Mouse (Mus musculus): ENCODE data around the gene Atp13a4. TPM values are rescaled to one million over a fixed set of nuclear protein-coding genes. Genes with fewer than 3 reads are reported as not detected.

Gene Atp13a4
- polyA plus RNA-seq, 1 experiment from 2014 or later = 0.14 TPM

DNA sequence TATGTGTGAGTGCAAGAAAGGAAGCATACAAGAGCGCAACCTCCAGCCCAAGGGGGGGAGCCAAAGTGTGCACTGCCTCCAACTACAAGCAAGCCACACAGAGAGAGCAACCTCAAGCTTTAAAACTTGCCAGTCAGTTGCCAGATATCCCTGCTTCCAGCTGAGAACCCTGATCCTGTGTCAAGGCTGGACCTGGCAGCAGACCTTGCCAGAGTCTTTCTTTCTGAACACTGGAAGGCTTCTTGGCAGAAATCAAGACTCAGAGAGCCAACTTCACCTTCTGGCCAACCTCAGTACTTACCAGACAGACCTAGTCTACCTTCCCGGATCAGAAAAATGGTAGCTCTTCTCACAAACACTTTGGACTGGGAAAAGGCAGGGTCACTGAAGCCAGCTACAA, 145.6 kb downstream of the Atp13a4 start:
- Histone ChIP-seq H3K9me3 (ENCODE audit: control insufficient read depth, low read length) (no peaks in the 10 kb centered on the region), H3K4me1 (replicated peaks; ENCODE audit: control insufficient read depth, insufficient read depth, low read length) (no peaks in the 10 kb centered on the region), H3K27me3 (replicated peaks; ENCODE audit: control insufficient read depth, insufficient read depth, low read length) (no peaks in the 10 kb centered on the region), H3K9ac (ENCODE audit: low read depth, low read length) (no peak overlapping the region), H3K36me3 (ENCODE audit: control insufficient read depth, insufficient read depth, low read length) (no peaks in the 10 kb centered on the region), H3K4me3 (ENCODE audit: low read depth, low read length) (no peak overlapping the region), H3K4me2 (no peak overlapping the region), H3K27ac (ENCODE audit: low read depth, low read length) (no peak overlapping the region)
- WGBS = 73% methylated on average over 2 of the region's 2 CpGs
- DNase-seq (ENCODE audit: low spot score) (no peak), ATAC-seq (replicated peaks; ENCODE audit: low FRiP score) (no peak)

DNA sequence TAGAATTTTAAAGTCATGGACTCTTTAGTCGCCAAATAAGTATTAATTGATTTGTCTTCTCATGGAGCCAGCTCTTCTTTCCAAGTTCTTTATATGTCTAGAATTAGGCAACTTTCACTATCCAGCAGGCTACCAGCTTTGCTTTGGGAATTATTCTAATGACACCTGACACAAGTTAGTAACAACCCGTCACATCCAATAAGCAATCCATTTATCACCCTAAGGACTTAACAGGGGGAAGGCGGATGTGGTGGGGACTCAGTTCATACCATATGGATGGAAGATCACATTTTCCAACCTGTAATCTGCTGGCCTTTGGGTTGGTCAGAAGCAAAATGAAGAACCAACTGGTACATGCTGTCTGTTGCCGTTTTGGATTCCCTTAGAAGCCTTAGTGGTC, 159.9 kb downstream of the Atp13a4 start:
- Histone ChIP-seq H3K4me1 (replicated peaks; ENCODE audit: control insufficient read depth, insufficient read depth, low read length) (no peaks in the 10 kb centered on the region), H3K4me3 (ENCODE audit: low read depth, low read length) (no peak overlapping the region), H3K36me3 (ENCODE audit: control insufficient read depth, insufficient read depth, low read length) (no peaks in the 10 kb centered on the region), H3K27ac (ENCODE audit: low read depth, low read length) (no peak overlapping the region), H3K4me2 (no peak overlapping the region), H3K9me3 (ENCODE audit: control insufficient read depth, low read length) (no peaks in the 10 kb centered on the region), H3K9ac (ENCODE audit: low read depth, low read length) (no peak overlapping the region), H3K27me3 (replicated peaks; ENCODE audit: control insufficient read depth, insufficient read depth, low read length) (no peaks in the 10 kb centered on the region)
- no peak for DNase-seq (ENCODE audit: low spot score)
- WGBS = 80% methylated on average over 4 of the region's 4 CpGs
- no peak for ATAC-seq (replicated peaks; ENCODE audit: low FRiP score)

GRCm38 (mm10) chr16:29378458-29378857, 166.2 kb downstream of the Atp13a4 start, which contains the start of gene Atp13a5:
TSS of gene Atp13a5 (minus strand) at chr16:29378732.
- WGBS = 68% methylated on average over 4 of the region's 4 CpGs
- no peak within 1 kb of the TSS for H3K4me3 ChIP-seq (ENCODE audit: low read depth, low read length)
- H3K9ac ChIP-seq (ENCODE audit: low read depth, low read length) = no peak within 1 kb of the TSS
- no peaks in the 10 kb centered on the region for H3K4me1 ChIP-seq (replicated peaks; ENCODE audit: control insufficient read depth, insufficient read depth, low read length)
- no peak for ATAC-seq (replicated peaks; ENCODE audit: low FRiP score)
- H3K27ac ChIP-seq (ENCODE audit: low read depth, low read length) = no peak within 1 kb of the TSS
- no peak within 1 kb of the TSS for H3K4me2 ChIP-seq
- DNase-seq (ENCODE audit: low spot score) = no peak
- no peaks in the 10 kb centered on the region for H3K9me3 ChIP-seq (ENCODE audit: control insufficient read depth, low read length)
- H3K27me3 ChIP-seq (replicated peaks; ENCODE audit: control insufficient read depth, insufficient read depth, low read length) = no peaks in the 10 kb centered on the region
- H3K36me3 ChIP-seq (ENCODE audit: control insufficient read depth, insufficient read depth, low read length) = no peaks in the 10 kb centered on the region

GRCm38 (mm10) chr16:29374636-29375035, 170.0 kb downstream of the Atp13a4 start:
- Histone ChIP-seq H3K4me2 (no peak overlapping the region), H3K9me3 (ENCODE audit: control insufficient read depth, low read length) (no peaks in the 10 kb centered on the region), H3K4me1 (replicated peaks; ENCODE audit: control insufficient read depth, insufficient read depth, low read length) (no peaks in the 10 kb centered on the region), H3K36me3 (ENCODE audit: control insufficient read depth, insufficient read depth, low read length) (no peaks in the 10 kb centered on the region), H3K27ac (ENCODE audit: low read depth, low read length) (no peak overlapping the region), H3K4me3 (ENCODE audit: low read depth, low read length) (no peak overlapping the region), H3K27me3 (replicated peaks; ENCODE audit: control insufficient read depth, insufficient read depth, low read length) (no peaks in the 10 kb centered on the region), H3K9ac (ENCODE audit: low read depth, low read length) (no peak overlapping the region)
- DNase-seq (ENCODE audit: low spot score) (no peak), ATAC-seq (replicated peaks; ENCODE audit: low FRiP score) (no peak)
- 85% methylated on average over 8 of the region's 8 CpGs for WGBS

Other genes with a start within 250 kb of the Atp13a4 start
- not detected in 2 replicates for gene Atp13a5, start 166.1 kb downstream of the Atp13a4 start, polyA plus RNA-seq (2014; fragmentation: Nextera tagmentation; extraction: Ambion mirVana)
- 48.3 and 51.7 TPM in 2 replicates for gene Opa1, start 34.5 kb upstream of the Atp13a4 start, polyA plus RNA-seq (2014; fragmentation: Nextera tagmentation; extraction: Ambion mirVana)

All from liver, embryonic 11.5 days (tissue).